Mouse (Mus musculus) cerebellum, adult 18-20 months (tissue): Measurements from ENCODE around the gene Sipa1l2.
"Not testable (repeated sequence)": the region's sequence is repeated elsewhere in the genome, so short reads cannot be mapped to it uniquely, and the experiment has no call there.

Experiments used
- DNase-seq, 2 experiments: peaks; one replicate each; pipeline ENCODE4 v3.0.0; 2021

Gene Sipa1l2

DNA sequence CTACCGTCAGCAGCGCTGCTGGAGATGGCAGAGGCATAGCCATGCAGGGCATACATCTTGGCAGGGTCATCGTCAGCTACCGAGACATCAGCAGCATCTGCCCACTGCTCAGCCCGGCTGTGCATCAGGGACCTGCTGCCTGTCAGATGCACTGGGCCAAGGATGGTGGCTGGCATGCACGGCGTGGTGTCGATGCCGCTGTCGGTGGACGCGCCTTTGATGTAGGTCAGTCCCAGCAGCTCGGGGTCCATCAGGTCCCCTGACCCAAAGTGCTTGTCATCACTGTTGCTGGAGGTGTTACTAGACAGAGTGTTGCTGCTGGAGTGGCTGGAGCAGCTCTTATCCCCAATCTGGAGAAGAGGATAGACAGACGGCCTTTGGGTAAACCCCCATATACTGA, 122.1 kb downstream of the Sipa1l2 start:
- no peak for DNase-seq

DNA sequence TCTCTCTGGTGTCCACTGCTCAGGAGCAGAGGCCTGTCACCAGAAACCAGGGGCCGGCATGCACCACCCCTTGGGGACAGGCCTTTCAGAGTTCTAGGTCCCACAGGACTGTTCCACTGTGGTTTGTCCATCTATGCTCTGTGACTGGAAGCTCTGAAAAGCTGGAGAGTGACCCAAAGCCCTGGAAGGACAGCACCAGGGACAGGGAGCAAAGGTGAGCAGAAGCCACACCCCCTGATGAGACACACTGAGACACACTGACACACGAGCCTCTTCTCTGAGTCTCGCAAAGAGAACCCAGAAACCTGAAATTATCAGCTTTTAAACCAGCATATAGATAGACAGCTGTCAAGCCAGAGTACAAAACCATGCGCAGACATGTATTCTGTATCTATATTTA, 123.4 kb downstream of the Sipa1l2 start:
- no peak for DNase-seq

DNA sequence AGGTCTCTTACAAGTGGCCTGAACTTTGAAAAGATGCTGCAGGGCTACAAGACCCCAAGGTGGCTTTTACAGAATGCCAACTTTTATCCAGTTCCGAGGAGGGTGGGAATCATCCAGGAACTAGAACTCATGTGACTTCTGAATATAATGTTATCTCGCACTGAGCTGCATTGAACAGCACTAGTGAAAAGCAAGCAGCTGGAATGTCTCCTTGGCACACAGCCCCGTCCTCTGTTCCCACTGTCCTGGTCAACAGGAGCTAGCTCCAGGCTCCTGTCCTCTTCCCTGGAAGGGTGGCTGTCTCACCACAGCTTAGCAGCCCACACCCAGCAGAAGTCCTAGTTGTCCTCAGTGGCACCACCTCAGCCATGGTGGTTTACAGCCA, 124.4 kb downstream of the Sipa1l2 start:
- no peak for DNase-seq

DNA sequence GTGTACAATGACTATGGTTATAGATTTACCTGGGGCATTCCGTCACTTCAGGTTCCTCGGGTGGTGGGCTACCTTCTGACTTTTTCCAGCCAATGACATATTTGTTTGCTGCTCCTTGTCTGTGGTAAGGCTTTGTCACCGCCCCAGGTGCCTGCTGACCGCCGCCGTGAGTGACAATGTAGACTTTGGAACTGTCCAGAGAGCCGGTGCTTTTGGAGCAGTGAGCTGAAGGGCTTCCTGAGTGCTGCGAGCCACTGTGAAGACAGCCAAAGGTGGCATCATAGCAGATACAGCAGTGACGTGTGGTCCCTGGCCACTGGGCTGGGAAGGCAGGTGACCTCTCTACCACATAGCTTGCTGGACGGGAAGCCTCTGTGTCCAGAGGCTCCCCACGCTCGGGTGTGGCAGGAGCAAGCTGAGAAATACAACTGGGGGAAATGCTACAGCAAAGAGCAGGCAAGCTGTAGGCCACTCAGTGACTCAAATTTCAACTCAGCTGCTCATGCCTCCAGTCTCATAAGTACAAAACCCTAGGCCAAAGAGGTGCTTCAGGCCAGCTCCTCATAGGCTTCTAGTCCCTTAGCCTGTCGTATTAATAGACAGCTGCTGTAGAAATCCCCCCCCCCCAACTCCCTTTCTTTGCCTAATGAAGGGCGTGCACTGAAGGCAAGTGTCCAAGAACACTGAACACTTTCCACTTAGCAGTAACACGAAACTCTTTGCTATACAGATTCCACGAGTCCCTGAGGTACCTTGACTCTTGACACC, 125.0 kb downstream of the Sipa1l2 start:
- DNase-seq: no peak

DNA sequence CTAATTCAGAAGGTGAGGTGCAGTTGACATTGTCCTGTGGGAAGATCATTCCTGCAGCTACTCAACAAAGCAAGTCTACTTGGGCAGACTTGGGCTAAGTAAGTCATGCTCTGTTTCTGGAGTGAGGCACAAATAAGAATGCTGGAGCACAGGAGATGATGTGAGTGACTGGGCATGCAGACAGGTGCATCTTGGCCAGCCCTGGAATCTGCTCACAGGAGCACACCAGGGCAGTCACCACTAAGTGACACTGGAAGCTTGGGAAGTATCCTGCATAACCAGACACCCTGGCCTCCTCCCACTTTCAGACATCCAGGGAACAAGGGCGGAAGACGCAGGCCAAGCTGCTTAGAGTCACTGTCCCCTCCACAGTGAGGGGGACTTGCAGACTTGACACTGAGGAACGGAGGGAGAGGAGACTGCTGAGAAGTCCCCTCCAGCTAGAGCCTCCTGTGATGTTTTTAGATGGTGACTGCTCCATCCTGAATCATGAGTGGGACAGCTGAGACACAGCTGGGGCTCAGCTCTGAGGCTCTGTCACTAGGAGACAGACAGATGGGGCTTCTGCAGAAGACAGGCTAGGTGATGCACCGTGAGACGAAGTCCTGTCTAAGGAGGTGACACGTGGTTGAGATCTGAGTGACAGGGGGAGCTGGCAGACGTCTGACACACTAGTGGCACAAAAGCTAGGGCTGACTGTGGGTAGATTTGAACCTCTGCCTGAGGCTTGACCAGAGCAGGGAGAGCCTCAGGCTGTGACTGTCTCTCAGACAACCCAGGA, 134.1 kb downstream of the Sipa1l2 start:
- no peak for DNase-seq

DNA sequence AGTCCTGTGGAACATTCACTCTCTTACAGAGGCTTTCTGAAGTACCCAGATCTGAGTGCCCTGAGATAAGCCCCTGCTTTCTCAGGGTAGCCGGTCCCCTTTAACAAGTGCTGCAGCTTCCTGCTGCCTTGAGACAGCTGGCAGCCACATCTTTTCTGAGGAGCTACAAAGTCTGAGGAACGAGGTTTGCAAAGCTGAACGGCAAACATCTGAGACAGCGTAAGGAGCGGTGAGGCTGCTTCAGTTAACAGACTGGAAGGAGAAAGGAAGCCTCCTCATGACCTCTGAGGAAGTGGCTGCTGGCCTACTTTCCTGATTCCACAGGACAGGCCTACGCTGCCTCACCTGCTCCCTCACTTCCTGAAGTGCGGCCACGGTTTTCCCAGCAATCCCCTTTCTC, 135.5 kb downstream of the Sipa1l2 start:
- DNase-seq: no peak

DNA sequence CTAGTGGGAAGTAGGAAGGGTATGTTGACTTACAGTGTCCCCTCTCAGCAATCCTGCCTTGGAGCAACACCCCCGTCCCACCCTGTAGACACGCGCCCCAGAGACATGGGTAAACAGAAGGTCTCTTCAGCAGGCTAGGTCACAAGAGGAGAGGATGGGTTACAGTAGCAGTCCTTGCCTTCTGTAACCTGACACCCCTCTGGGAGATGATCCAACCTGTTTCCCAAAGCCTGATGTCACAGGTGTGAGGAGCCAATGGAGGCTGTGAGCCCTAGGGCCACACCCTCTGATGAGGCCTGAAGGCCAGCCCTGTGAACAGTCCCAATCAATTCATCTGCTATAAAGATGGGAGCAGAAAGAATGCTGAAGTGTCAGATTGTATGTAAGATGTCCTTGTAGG, 138.3 kb downstream of the Sipa1l2 start:
- DNase-seq: no peak

DNA sequence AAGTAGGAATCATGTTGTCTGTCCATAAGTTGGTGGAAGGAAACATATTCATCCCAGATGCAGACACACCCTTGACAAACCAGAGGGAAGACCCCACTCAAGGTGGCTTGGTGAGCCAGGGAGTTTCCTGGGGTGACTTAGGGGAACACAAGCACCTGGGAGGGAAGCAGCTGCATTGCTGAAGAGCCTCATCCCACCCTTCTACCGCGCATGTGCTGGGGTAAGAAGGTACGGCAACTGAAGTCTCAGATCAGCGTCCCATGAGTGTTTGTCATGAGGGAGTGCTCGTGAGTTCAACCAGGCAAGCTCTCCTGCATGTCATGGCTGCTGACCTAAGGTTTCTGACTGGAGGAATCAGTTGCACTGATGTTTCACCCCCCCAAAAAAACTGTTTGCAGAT, 138.8 kb downstream of the Sipa1l2 start:
- DNase-seq: no peak

DNA sequence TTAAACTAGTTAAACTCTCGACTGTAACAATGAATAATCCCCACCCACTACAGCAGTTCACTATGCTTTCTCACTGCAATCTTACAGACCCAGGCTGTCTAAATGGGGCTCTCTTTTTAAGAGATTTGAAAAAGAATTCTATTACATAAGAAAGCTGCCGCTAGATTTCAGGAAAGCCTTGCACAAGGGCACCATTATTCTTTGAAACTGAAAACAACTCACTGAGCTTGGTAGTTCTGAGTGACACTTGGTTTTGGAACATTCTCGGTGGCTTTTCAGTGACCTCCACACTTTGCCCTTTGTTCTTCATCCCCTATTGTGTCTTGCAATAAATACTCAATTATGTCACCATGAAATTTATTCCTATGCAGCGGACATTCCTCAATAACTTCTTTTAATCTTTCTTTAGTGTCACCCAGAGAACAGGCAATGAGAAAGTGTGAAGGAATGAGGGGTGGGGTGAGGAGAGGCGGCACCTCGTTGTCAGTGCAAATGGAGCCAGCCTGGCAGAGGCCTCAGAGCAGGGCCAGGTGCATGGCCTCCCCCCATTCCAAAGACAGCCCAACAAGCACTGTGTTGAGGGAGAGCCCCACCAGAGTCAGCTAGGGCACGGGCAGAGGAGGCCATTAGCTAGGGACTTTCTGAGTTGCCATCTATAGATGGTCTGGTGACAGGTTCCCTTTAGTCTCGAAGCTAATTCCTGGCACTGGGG, 140.5 kb downstream of the Sipa1l2 start:
- no peak for DNase-seq

DNA sequence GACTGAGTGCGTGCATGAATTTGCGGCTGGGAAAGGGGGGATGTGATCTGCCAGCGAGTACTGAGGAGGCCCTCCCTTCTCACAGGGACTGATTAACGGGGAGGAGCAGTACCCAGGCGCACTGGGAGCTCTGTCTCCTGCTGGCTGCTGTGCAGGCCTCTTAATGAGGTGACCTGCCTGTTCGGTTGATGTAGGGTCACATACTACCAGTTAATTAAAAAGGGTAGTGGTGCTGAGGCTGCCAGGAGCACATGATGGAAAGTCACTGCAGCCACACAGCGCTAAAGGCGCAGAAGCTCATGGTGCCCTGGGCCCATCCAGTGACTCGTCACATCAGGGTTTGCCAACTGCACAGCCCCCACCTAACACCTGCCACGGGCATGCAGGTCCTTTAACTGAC, 145.7 kb downstream of the Sipa1l2 start:
- no peak for DNase-seq

DNA sequence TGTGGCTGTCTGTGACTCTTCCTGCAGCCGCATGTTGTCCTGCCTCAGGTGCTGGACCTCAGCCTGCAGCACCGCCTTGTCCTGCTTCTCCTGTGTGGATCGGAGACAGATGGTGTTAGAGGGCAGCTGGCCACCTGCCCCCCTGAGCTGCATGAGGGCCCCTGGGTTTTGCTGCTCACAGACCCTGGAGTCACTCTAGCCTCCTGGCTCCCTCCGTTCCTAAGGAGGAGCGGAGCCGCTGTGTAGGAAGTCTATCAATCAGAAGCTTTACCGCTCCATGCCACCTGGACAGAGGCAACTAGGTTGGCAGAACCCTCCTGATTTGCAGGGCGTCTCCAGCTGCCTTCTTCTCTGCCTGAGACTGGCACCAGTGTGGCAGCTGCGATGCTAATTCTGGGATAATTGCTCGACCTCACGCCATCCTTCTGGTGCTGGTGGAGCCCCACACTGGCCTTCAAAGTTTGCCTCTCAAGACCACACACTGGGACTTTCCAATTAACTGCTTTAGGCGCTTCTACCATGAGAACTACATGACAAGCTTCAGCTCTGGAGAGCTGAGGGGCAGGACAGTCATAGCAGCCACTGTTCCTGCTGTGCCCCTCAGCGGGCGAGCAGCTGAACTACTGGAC, 150.3 kb downstream of the Sipa1l2 start:
- peak; percentile 60 to 61 for DNase-seq

DNA sequence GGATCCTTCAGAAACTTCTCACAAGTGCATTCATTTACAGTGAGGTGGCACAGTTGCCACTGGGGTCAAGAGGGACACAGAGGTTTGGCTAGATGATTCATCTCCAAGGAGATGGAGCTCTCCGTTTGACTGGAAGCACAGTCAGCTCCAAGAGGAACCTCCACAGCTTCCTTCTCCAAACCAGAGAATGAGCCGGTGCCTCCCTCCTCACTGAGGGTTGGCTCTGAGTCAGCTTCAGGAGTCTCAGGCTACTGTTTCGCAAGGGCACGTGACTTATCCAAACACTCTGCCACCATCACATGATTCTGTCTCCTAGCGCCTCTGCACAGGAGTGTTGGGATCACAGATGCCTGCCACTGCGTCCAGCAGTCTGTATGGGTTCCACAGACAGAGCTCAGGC, 153.5 kb downstream of the Sipa1l2 start:
- no peak for DNase-seq

DNA sequence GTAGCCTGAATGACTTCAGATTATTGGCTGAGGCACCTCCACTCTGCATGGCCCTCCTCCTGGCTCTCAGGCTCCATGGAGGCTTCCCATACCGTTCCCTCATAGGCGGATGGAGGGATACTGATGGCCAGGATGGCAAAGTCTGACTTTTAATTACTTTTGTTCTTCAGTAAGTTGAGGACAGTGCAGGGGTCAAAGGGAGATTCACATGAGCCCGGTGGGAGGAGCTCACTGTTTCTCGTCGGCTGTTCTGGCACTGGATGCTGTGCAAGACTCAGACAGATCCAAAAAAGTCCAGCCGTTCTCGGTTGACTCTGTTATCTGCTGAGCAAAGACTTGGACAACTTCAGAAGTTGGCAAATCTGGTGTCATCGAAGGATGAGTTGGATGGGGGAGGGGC, 155.0 kb downstream of the Sipa1l2 start:
- no peak for DNase-seq

DNA sequence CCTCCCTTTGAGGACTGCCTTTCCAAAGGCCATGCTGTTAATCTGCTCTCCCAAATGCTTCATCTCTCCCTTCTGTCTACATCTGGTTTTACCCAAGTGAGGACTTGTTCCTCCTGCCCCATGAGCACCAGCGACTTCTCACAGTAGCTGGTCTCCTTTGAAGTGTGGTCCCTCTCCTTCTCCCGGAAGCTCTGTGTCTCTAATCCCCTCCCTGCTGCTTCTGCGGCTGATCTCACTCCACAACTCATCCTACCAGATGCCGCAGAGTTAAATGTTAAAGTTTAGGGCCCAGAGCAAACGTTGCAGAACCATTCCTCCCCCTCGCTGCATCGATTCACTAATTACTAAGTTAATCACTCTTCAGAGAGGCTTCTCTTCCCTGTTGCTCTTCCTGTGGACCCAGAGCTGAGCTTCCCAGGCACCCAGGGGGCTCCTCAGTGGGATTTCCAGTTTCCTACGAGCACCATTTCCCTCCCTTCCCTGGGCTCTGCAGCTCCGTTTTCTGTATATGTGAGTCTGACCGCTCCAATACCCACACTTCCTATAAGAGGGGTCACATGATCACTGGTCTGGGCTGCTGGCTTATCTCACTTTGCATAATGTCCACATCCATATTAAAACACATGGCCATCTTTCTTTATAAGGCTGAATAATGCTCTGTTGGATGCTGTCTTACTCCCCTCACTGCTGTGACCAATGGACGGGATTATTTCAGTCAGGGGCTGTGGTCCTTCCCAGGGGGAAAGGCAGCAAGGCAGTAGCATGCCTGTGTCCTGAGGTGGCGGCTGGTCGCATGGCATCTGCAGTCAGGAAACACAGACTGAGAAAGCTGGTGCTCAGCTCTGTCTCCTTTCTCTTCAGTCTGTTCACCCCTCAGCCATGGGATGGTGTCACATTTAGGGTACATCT, 156.4 kb downstream of the Sipa1l2 start:
- no peak for DNase-seq

DNA sequence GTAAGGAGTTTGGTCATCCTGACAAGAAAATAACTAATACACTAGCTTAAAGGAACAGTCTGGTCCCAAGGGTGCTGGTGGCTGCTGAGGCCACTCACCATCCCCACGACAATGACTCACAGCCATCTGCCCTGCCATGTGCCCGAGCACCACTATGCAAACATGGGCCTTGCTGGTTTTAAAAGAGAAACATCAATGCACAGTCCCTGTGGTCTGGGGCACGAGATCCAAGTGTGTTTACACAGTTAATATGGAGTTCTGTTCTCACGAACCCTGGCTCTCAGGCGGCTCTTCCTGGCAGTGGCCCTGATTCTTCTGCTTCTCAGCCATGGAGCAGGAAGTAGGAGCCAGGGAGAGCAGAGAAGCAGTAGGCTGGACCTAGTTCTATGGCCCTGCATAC, 159.0 kb downstream of the Sipa1l2 start:
- DNase-seq: no peak

DNA sequence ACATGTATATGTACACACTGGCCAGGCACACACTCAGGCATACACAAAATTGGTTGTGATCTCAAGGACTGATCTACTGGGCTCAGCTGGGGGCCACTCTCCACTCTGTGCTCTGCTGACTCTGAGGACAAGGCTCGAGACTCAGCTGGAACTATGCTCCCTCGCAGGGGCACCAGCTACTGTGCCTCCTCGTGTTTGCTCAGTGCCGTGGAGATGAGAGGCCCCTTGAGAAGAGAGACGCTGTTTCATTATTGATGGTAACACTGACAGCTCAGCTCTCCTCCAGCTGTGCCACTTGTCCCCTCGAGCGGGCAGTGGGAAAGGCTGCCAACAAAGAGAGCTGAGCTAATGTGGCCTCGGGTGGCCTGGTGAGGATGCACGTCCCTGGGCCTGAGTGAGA, 161.9 kb downstream of the Sipa1l2 start:
- no peak for DNase-seq

DNA sequence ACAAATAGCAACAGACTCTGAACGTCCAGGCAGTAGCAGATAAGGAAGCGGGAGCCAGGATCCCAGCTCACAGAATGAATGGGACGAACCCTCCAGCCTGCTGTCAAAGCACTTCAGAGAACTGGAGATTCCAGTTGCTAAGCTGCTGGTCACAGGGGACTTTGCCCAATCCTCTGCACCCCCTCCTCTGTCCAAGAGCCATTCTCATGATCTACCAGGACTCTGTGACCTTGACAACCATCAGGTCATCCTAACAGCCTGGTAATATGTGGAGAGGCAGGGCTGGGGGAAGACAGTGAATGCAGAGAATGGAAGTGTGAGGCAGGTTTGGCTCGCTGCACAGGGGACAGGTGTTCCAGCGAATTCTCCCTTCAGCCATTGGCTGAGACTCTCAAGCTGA, 163.2 kb downstream of the Sipa1l2 start:
- DNase-seq: no peak

DNA sequence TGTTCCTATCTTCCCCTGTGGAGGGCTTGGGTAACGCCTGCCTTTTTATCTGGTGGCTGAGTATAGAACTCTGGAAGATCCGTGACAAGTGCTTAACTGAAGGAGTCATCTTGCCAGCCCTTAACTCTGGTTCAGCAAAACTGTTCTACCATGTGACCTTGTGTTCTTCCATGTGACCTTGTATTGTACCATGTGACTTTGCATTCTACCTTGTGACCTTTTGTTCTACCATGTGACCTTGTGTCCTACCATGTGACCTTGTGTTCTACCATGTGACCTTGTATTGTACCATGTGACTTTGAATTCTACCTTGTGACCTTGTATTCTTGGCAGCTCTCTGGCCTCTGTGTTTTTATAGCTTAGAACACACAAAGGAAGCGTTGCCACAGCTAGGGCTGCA, 168.3 kb downstream of the Sipa1l2 start:
- no peak for DNase-seq

DNA sequence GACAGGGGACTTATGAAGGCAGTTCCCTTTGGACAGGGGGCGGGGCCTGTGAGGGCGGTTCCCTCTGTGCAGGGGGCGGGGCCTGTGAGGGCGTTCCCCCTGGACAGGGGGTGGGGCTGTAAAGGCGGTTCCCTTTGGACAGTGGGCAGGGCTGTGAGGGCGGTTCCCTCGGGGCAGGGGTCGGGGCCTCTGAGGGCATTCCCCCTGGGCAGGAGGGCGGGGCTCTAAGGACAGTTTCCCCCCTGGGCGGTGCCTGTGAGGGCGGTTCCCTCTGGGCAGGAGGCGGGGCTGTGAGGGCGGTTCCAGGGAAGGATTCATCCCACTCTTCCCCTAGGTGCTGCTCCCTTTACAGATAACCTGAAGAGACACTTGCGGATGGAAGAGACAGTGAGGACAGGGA, 171.6 kb downstream of the Sipa1l2 start:
- DNase-seq: no peak

DNA sequence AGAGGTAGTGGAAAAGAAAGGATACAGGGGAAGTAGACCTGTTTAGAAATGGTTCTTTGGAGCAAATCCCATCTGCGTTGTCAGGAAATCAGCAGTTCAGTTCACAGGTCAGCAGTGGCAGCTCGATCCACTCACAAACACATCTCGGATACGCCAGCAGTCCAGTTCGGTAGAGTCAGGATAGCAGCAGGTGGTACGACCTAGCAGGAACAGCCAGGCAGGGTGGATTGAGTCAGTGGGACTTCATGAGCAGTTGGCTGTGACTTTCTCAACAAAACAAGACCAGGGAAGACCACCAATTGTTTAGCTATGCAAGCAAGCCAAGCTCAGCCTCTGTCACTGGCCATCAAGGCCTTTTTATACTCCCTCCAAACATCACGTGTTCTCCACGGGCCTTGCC, 173.9 kb downstream of the Sipa1l2 start:
- not testable (repeated sequence) for DNase-seq

DNA sequence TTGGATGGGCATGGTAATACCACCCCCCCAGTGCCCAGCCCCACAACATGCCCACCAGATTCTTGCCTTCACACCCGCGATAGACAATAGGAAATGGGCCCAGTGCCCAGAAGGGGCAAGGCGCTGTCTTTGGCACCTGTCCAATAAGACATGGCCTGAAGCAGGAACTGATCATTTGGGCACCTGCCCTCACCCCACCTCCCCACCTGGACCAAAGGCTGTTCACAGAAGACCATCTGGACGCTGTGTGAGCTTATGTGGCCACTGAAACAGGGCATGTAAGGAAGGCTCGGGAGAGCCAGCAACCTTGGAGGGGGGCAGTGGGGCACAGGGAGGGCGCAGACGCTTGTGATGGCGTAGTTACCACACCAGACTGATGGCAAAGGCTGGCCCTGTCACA, 174.6 kb downstream of the Sipa1l2 start:
- DNase-seq: peak; percentile 57 to 60

DNA sequence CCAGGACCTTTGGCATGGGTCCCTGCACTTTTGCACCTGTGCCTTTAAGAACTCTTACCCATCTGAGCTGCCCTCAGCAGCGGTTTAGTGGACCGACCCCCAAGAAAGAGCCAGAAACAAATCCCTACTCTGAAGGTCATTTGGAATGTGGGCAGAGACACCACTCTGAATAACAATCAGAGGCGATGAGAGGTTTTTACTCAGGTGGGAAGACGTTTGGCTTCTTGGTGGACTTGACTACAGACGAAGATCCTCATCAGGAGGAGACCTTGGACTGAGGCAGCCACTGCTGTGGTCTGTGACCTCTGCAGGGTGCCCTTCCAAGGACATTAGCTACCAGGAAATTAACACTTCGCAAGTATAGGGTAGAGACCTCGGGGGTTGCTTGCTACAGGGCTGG, 177.9 kb downstream of the Sipa1l2 start:
- no peak for DNase-seq
